Mouse (Mus musculus) G1E (cell line): ENCODE data around the gene Sftpa1. TPM values are rescaled to one million over a fixed set of nuclear protein-coding genes. Genes with fewer than 3 reads are reported as not detected.

Experiments
- ATAC-seq: 2 replicates; pipeline ENCODE4 v1.8.0; 2016; ENCODE audit warnings: mild to moderate bottlenecking; ENCODE audit not compliant: insufficient number of reproducible peaks, poor library complexity, low FRiP score, severe bottlenecking; ENCODE audit errors: extremely low read depth
- DNase-seq: peaks from one replicate; pipeline ENCODE4 v3.0.0; 2012; ENCODE audit warnings: low spot score
- H3K27me3 ChIP-seq: 2 replicates; pipeline ENCODE4 v1.6.1; 2012; ENCODE audit warnings: mild to moderate bottlenecking, low read length, inconsistent platforms; ENCODE audit not compliant: insufficient read depth
- H3K36me3 ChIP-seq: replicated peaks from 2 replicates; pipeline ENCODE3; 2012; ENCODE audit warnings: mild to moderate bottlenecking, inconsistent platforms
- H3K4me1 ChIP-seq: 2 replicates; pipeline ENCODE4 v1.6.1; 2012; ENCODE audit warnings: low read depth, low read length, inconsistent platforms, mixed read lengths; ENCODE audit not compliant: insufficient read depth
- H3K4me3 ChIP-seq: 2 replicates; pipeline ENCODE4 v1.5.1; 2012; ENCODE audit warnings: low read depth, mild to moderate bottlenecking, inconsistent platforms, low read length, moderate library complexity, mixed read lengths
- H3K9me3 ChIP-seq: replicated peaks from 2 replicates; pipeline ENCODE4 v1.6.1; 2012; ENCODE audit warnings: inconsistent platforms
- CTCF ChIP-seq: IDR thresholded peaks from 2 replicates; pipeline ENCODE4 v1.5.1; 2012; ENCODE audit warnings: low read depth, low read length, inconsistent platforms, mixed read lengths
- GATA1 ChIP-seq: IDR thresholded peaks from 2 replicates; pipeline ENCODE4 v1.6.1; 2012; ENCODE audit warnings: borderline replicate concordance, low read length, inconsistent platforms, mixed read lengths
- GATA2 ChIP-seq: IDR thresholded peaks from 2 replicates; pipeline ENCODE4 v1.6.1; 2012; ENCODE audit warnings: low read depth, low read length, inconsistent platforms, borderline replicate concordance
- POLR2AphosphoS5 ChIP-seq: IDR thresholded peaks from 2 replicates; pipeline ENCODE4 v1.6.1; 2012; ENCODE audit warnings: low read depth, low read length, inconsistent platforms; ENCODE audit not compliant: insufficient replicate concordance
- TAL1 ChIP-seq: conservative IDR thresholded peaks from 2 replicates; pipeline ENCODE4 v1.6.1; 2012; ENCODE audit warnings: low read depth, low read length, inconsistent platforms, mixed read lengths
- polyA plus RNA-seq: library from polyadenylated mRNA; stranded (reverse); fragments of >175 nt; gene quantifications from 2 replicates; pipeline ENCODE4 v1.2.3, GENCODE M21; 2012
- total RNA-seq, 2 experiments: library from RNA; stranded (forward) in 1 of 2; stranded (reverse) in 1 of 2; fragments of 200-1000 nt in 1 of 2; fragments of >200 nt in 1 of 2; fragmentation: Nextera tagmentation in 1 of 2; gene quantifications; 2 replicates each; pipeline ENCODE4 v1.2.3; 2014 to 2017

Sftpa1 gene
- total RNA-seq (2014; fragmentation: Nextera tagmentation) (not detected in 2 replicates), total RNA-seq (2017) (0.22 TPM in 1 of 2 replicates, not detected in the other), polyA plus RNA-seq (not detected in 2 replicates)

GRCm38 (mm10) chr14:41131540-41131939 lies at the start of gene Sftpa1:
Gene Sftpa1, plus strand, starts transcription at chr14:41131782.
- no peak for TF ChIP-seq TAL1
- TF ChIP-seq POLR2AphosphoS5: no peak
- no peak for TF ChIP-seq GATA1
- TF ChIP-seq GATA2: no peak
- TF ChIP-seq CTCF: no peak
- no peak for ATAC-seq
- H3K4me3 ChIP-seq: no peak within 1 kb of the TSS

GRCm38 (mm10) chr14:41082408-41082807 lies 49.2 kb upstream of the Sftpa1 start:
- H3K4me3 ChIP-seq: no peak overlapping the region
- ATAC-seq: no peak
- no peak for TF ChIP-seq TAL1
- TF ChIP-seq GATA2: no peak
- TF ChIP-seq CTCF: no peak
- TF ChIP-seq POLR2AphosphoS5: no peak
- TF ChIP-seq GATA1: no peak
- H3K9me3 ChIP-seq: no peaks in the 10 kb centered on the region
- DNase-seq: no peak
- H3K27me3 ChIP-seq: peaks cover 6% of the 10 kb centered on the region; the same call in 1 of the 2 replicates
- no peaks in the 10 kb centered on the region for H3K4me1 ChIP-seq
- H3K36me3 ChIP-seq: no peaks in the 10 kb centered on the region

More at GRCm38 (mm10) chr14:41131540-41131939, at the start of gene Sftpa1:
- Histone ChIP-seq H3K36me3 (no peaks in the 10 kb centered on the region), H3K4me1 (no peaks in the 10 kb centered on the region), H3K9me3 (no peaks in the 10 kb centered on the region), H3K27me3 (no peaks in the 10 kb centered on the region; the same call in 1 of the 2 replicates)
- no peak for DNase-seq

GRCm38 (mm10) chr14:41087509-41087908 lies 44.1 kb upstream of the Sftpa1 start:
- Histone ChIP-seq H3K9me3 (no peaks in the 10 kb centered on the region), H3K27me3 (no peaks in the 10 kb centered on the region), H3K4me3 (no peak overlapping the region), H3K4me1 (peaks cover 2% of the 10 kb centered on the region; the same call in 1 of the 2 replicates), H3K36me3 (no peaks in the 10 kb centered on the region)
- peak; percentile 56 for TF ChIP-seq CTCF
- no peak for TF ChIP-seq POLR2AphosphoS5
- ATAC-seq (no peak), DNase-seq (no peak)

GRCm38 (mm10) chr14:41090777-41091176 lies 40.8 kb upstream of the Sftpa1 start:
- no peak overlapping the region for H3K4me3 ChIP-seq
- H3K36me3 ChIP-seq: no peaks in the 10 kb centered on the region
- H3K9me3 ChIP-seq: no peaks in the 10 kb centered on the region
- peaks cover 2% of the 10 kb centered on the region; the same call in 1 of the 2 replicates for H3K4me1 ChIP-seq
- ATAC-seq (peak; percentile 40; the same call in 1 of the 2 replicates), DNase-seq (peak; percentile 13)
- H3K27me3 ChIP-seq: no peaks in the 10 kb centered on the region
- peak; percentile 47; the same call in 1 of the 2 replicates for TF ChIP-seq CTCF
- TF ChIP-seq GATA1: no peak
- TF ChIP-seq POLR2AphosphoS5: no peak

- H3K4me3 ChIP-seq: no peak overlapping the region
- H3K9me3 ChIP-seq: no peaks in the 10 kb centered on the region
- DNase-seq (no peak), ATAC-seq (no peak)
- TF ChIP-seq GATA1 (no peak), CTCF (peak; percentile 52; the same call in 1 of the 2 replicates), POLR2AphosphoS5 (no peak), TAL1 (no peak), GATA2 (no peak)
- H3K36me3 ChIP-seq: no peaks in the 10 kb centered on the region
- no peaks in the 10 kb centered on the region for H3K27me3 ChIP-seq
- H3K4me1 ChIP-seq: peaks cover 2% of the 10 kb centered on the region; the same call in 1 of the 2 replicates
Observed at GRCm38 (mm10) chr14:41094114-41094513, 37.5 kb upstream of the Sftpa1 start.

GRCm38 (mm10) chr14:41096296-41096860 lies 35.2 kb upstream of the Sftpa1 start:
- TF ChIP-seq GATA1: no peak
- TF ChIP-seq GATA2: no peak
- TF ChIP-seq POLR2AphosphoS5: no peak
- no peak for TF ChIP-seq CTCF
- TF ChIP-seq TAL1: no peak
- ATAC-seq: no peak
- no peaks in the 10 kb centered on the region for H3K9me3 ChIP-seq

GRCm38 (mm10) chr14:41098726-41099125 lies 32.9 kb upstream of the Sftpa1 start:
- no peaks in the 10 kb centered on the region for H3K9me3 ChIP-seq
- H3K27me3 ChIP-seq: no peaks in the 10 kb centered on the region
- no peak for ATAC-seq
- no peak for TF ChIP-seq POLR2AphosphoS5
- TF ChIP-seq GATA2: no peak
- TF ChIP-seq TAL1: no peak
- no peak for TF ChIP-seq CTCF
- H3K36me3 ChIP-seq: no peaks in the 10 kb centered on the region
- H3K4me1 ChIP-seq: no peaks in the 10 kb centered on the region
- no peak overlapping the region for H3K4me3 ChIP-seq
- DNase-seq: no peak

More at GRCm38 (mm10) chr14:41096296-41096860, 35.2 kb upstream of the Sftpa1 start:
- DNase-seq: no peak
- no peaks in the 10 kb centered on the region for H3K27me3 ChIP-seq
- no peak overlapping the region for H3K4me3 ChIP-seq
- H3K36me3 ChIP-seq: no peaks in the 10 kb centered on the region
- no peaks in the 10 kb centered on the region for H3K4me1 ChIP-seq
